Mouse (Mus musculus) erythroblast, embryonic 14.5 days (primary cell): ENCODE measurements around the gene Cped1.

ENCODE experiments used
- GATA1 ChIP-seq: IDR thresholded peaks from 2 replicates; pipeline ENCODE4 v1.6.1; 2012; ENCODE audit warnings: low read length, inconsistent platforms, mixed read lengths
- TAL1 ChIP-seq: IDR thresholded peaks from 3 replicates; pipeline ENCODE4 v1.6.1; 2012; ENCODE audit warnings: low read length, inconsistent platforms, mixed read lengths

GRCm38 (mm10) chr6:22012501-22012900 is 26.8 kb downstream of the Cped1 start:
- TF ChIP-seq TAL1 (no peak), GATA1 (no peak)
